Mouse (Mus musculus) liver, embryonic 14.5 days (tissue): ENCODE measurements around the gene Dock2. TPM values are rescaled to one million over a fixed set of nuclear protein-coding genes. Genes with fewer than 3 reads are reported as not detected.
"Not testable (repeated sequence)": the region's sequence is repeated elsewhere in the genome, so short reads cannot be mapped to it uniquely, and the experiment has no call there.

Experiments used
- ATAC-seq: fragments of 200-750 bp; cut with Nextera tagmentation; 2 replicates; pipeline ENCODE4 v1.8.0; 2017; ENCODE audit warnings: moderate number of reproducible peaks, mild to moderate bottlenecking, moderate library complexity; ENCODE audit not compliant: insufficient read depth
- DNase-seq, 3 experiments: peaks; one replicate each; pipeline ENCODE4 v3.0.0-alpha.2; 2012 to 2013; ENCODE audit warnings: low read depth in 3 of 3, low spot score in 3 of 3
- H3K27ac ChIP-seq: fragments of 300-500 bp; sonication (generic); 2 replicates; pipeline ENCODE4 v1.5.1; 2014; ENCODE audit warnings: moderate library complexity, mild to moderate bottlenecking, control low read depth, inconsistent platforms
- H3K27me3 ChIP-seq: fragments of 300-500 bp; sonication (generic); 2 replicates; pipeline ENCODE4 v1.6.1; 2014; ENCODE audit warnings: mild to moderate bottlenecking, low read length, moderate library complexity; ENCODE audit not compliant: control insufficient read depth, insufficient read depth
- H3K36me3 ChIP-seq: fragments of 300-500 bp; sonication (generic); replicated peaks from 2 replicates; pipeline ENCODE4 v1.6.1; 2014; ENCODE audit warnings: low read depth; ENCODE audit not compliant: control insufficient read depth, insufficient read depth
- H3K4me1 ChIP-seq, 2 experiments: fragments of 200-500 bp in 1 of 2; fragments of 300-500 bp in 1 of 2; sonication (generic) in 1 of 2; replicated peaks; 2 replicates each; pipeline ENCODE4 v1.6.1; 2012 to 2014; ENCODE audit warnings: antibody characterized with exemption in 1 of 2, inconsistent platforms in 1 of 2, low read length in 1 of 2; ENCODE audit not compliant: control insufficient read depth in 2 of 2, insufficient read depth in 2 of 2
- H3K4me2 ChIP-seq: fragments of 300-500 bp; sonication (generic); 2 replicates; pipeline ENCODE4 v1.6.1; 2014; ENCODE audit warnings: low read depth, mild to moderate bottlenecking, control low read depth, moderate library complexity
- H3K4me3 ChIP-seq, 2 experiments: fragments of 200-500 bp in 1 of 2; fragments of 300-500 bp in 1 of 2; sonication (generic) in 1 of 2; 2 replicates each; pipeline ENCODE4 v1.5.1; 2012 to 2014; ENCODE audit warnings: low read depth in 2 of 2, low read length in 2 of 2, mild to moderate bottlenecking in 2 of 2, control low read depth in 1 of 2, inconsistent platforms in 1 of 2, moderate library complexity in 1 of 2; ENCODE audit not compliant: insufficient read depth in 1 of 2
- H3K9ac ChIP-seq: fragments of 300-500 bp; sonication (generic); replicated peaks from 2 replicates; pipeline ENCODE4 v1.6.1; 2014; ENCODE audit warnings: mild to moderate bottlenecking, control low read depth, moderate library complexity
- H3K9me3 ChIP-seq: fragments of 300-500 bp; sonication (generic); 2 replicates; pipeline ENCODE4 v1.6.1; 2016; ENCODE audit warnings: low read length, mixed read lengths; ENCODE audit not compliant: control insufficient read depth
- CTCF ChIP-seq: IDR thresholded peaks from 2 replicates; pipeline ENCODE4 v1.5.1; 2016; ENCODE audit warnings: antibody characterized with exemption, low read depth, control low read depth
- EP300 ChIP-seq: IDR thresholded peaks from 2 replicates; pipeline ENCODE4 v1.6.1; 2016; ENCODE audit warnings: antibody characterized with exemption, low read depth
- WGBS: fragments of 180-500 bp; shearing (Covaris S2); extraction: QIAGEN DNeasy Blood & Tissue Kit; methylation state at CpG from one replicate; pipeline ENCODE4 v1.1.7; 2014; ENCODE audit not compliant: insufficient replicate concordance; 5-methylcytosine and 5-hydroxymethylcytosine counted together
- polyA plus RNA-seq, 2 experiments: library from polyadenylated mRNA; depleted of rRNA in 1 of 2; stranded (reverse) in 1 of 2; unstranded in 1 of 2; fragments of >200 nt; fragmentation: Nextera tagmentation in 1 of 2; extraction: Ambion mirVana in 1 of 2; gene quantifications; 2 replicates each; pipeline versions ENCODE4 v1.2.1 to v1.2.3; 2012 to 2014

The Dock2 gene
- polyA plus RNA-seq, 2 experiments: 2.1 to 2.6 TPM

GRCm38 (mm10) chr11:34228758-34229364, 554.8 kb downstream of the Dock2 start:
- Histone ChIP-seq H3K27me3 (no peaks in the 10 kb centered on the region), H3K36me3 (no peaks in the 10 kb centered on the region), H3K9ac (no peak overlapping the region), H3K9me3 (no peaks in the 10 kb centered on the region), H3K4me3 (no peak overlapping the region), H3K4me2 (no peak overlapping the region), H3K4me1 (no peaks in the 10 kb centered on the region), H3K27ac (no peak overlapping the region)
- peak in 1 of 3 experiments; percentile 1 for DNase-seq
- WGBS: 35% methylated on average over 6 of the region's 6 CpGs
- TF ChIP-seq CTCF (peak; percentile 83), EP300 (no peak)
- ATAC-seq: no peak

DNA sequence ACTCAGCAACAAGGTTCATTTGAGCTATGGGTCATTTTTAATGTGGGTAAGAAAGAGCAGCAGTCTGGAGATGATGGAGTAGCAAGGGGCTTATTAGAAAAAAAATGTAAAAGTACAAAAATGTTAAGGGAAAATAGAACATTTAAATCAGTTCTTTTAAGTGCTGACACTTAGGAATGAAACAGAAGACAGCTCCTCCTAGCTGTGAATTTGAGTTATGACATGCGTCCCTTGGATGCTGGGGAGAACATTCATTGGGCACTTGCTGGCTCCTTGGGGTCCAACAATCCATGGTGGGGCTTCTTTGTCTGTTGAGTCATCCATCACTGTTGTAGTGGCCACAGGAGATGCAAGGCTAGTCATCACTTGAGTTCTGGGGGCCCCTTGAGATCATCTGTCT, 556.5 kb downstream of the Dock2 start:
- H3K4me1 ChIP-seq: no peaks in the 10 kb centered on the region
- peak; percentile 55 for TF ChIP-seq CTCF
- TF ChIP-seq EP300: no peak
- no peak overlapping the region for H3K4me2 ChIP-seq
- no peak overlapping the region for H3K9ac ChIP-seq
- no peaks in the 10 kb centered on the region for H3K9me3 ChIP-seq
- H3K4me3 ChIP-seq: no peak overlapping the region
- ATAC-seq (no peak), DNase-seq (no peak)
- no peaks in the 10 kb centered on the region for H3K27me3 ChIP-seq
- no peak overlapping the region for H3K27ac ChIP-seq
- WGBS: 63% methylated on average over 1 of the region's 1 CpGs
- H3K36me3 ChIP-seq: no peaks in the 10 kb centered on the region

- not testable (repeated sequence) for H3K4me3 ChIP-seq
- 47% methylated on average over 4 of the region's 4 CpGs for WGBS
Measured at GRCm38 (mm10) chr11:34220596-34220995, 563.1 kb downstream of the Dock2 start.

GRCm38 (mm10) chr11:34212853-34213252, 570.8 kb downstream of the Dock2 start:
- H3K27me3 ChIP-seq: no peaks in the 10 kb centered on the region
- H3K4me2 ChIP-seq: no peak overlapping the region
- H3K9me3 ChIP-seq: no peaks in the 10 kb centered on the region
- 15% methylated on average over 5 of the region's 5 CpGs for whole genome bisulfite sequencing
- no peak for ATAC-seq
- no peak overlapping the region for H3K27ac ChIP-seq
- H3K36me3 ChIP-seq: no peaks in the 10 kb centered on the region
- no peak overlapping the region for H3K4me3 ChIP-seq
- no peak overlapping the region for H3K9ac ChIP-seq
- TF ChIP-seq CTCF (peak; percentile 52; the same call in 1 of the 2 replicates), EP300 (no peak)
- H3K4me1 ChIP-seq: no peaks in the 10 kb centered on the region
- peak; percentile 6 to 22 (median 20) for DNase-seq

More at GRCm38 (mm10) chr11:34220596-34220995, 563.1 kb downstream of the Dock2 start:
- H3K4me2 ChIP-seq, DNase-seq, H3K36me3 ChIP-seq, ATAC-seq, H3K9me3 ChIP-seq, H3K27me3 ChIP-seq, H3K27ac ChIP-seq, H3K9ac ChIP-seq, H3K4me1 ChIP-seq: not testable (repeated sequence)

GRCm38 (mm10) chr11:34207989-34208388, 575.7 kb downstream of the Dock2 start, which contains the start of gene Foxi1:
Gene Foxi1 (minus strand): TSS chr11:34208089.
- Histone ChIP-seq H3K4me2 (no peak within 1 kb of the TSS), H3K4me1 (no peaks in the 10 kb centered on the region), H3K36me3 (no peaks in the 10 kb centered on the region), H3K4me3 (no peak within 1 kb of the TSS), H3K9ac (no peak within 1 kb of the TSS), H3K27me3 (no peaks in the 10 kb centered on the region), H3K27ac (no peak within 1 kb of the TSS), H3K9me3 (no peaks in the 10 kb centered on the region)
- 55% methylated on average over 10 of the region's 10 CpGs for WGBS
- ATAC-seq (no peak), DNase-seq (no peak)
- TF ChIP-seq CTCF (no peak), EP300 (no peak)
